Mouse (Mus musculus) brain, embryonic 14.5 days (tissue): ENCODE results near the gene Fbxl17. TPM values are rescaled to one million over a fixed set of nuclear protein-coding genes. Genes with fewer than 3 reads are reported as not detected.

Experiments used
- DNase-seq: peaks from one replicate; pipeline ENCODE4 v3.0.0-alpha.2; 2011; ENCODE audit warnings: low read depth
- CTCF ChIP-seq: fragments of 200-500 bp; IDR thresholded peaks from 2 replicates; pipeline ENCODE4 v1.5.1; 2012; ENCODE audit warnings: inconsistent platforms, mild to moderate bottlenecking, moderate library complexity, borderline replicate concordance; ENCODE audit not compliant: insufficient read depth, insufficient read length; ENCODE audit errors: extremely low read depth
- POLR2A ChIP-seq: fragments of 200-500 bp; IDR thresholded peaks from 2 replicates; pipeline ENCODE4 v1.6.1; 2012; ENCODE audit warnings: mild to moderate bottlenecking, inconsistent platforms, borderline replicate concordance; ENCODE audit not compliant: poor library complexity, insufficient read depth, insufficient read length, severe bottlenecking; ENCODE audit errors: extremely low read depth
- polyA plus RNA-seq: library from polyadenylated mRNA; depleted of rRNA; stranded (reverse); fragments of >200 nt; gene quantifications from 2 replicates; pipeline ENCODE4 v1.2.3, GENCODE M21; 2012

The Fbxl17 gene
- polyA plus RNA-seq, 1 experiment, result 30.9 TPM

DNA sequence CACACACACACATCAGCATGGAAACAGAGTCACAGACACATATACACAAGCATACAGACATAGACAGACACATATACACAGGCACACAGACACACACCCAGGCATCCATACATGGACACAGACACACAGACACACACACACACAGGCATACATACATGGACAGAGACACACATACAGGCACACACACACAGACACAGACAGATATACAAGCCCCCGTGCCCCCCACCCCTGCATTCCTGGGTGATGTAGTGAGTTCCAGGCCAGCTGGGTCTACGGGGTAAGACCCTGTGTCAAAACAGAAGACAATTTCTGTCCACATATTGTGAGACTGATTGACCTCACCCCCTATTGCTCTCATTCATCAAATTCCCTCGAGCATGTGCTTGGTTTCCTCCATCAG lies 332.6 kb downstream of the Fbxl17 start:
- DNase-seq, result no peak
- TF ChIP-seq CTCF (no peak), POLR2A (no peak)

DNA sequence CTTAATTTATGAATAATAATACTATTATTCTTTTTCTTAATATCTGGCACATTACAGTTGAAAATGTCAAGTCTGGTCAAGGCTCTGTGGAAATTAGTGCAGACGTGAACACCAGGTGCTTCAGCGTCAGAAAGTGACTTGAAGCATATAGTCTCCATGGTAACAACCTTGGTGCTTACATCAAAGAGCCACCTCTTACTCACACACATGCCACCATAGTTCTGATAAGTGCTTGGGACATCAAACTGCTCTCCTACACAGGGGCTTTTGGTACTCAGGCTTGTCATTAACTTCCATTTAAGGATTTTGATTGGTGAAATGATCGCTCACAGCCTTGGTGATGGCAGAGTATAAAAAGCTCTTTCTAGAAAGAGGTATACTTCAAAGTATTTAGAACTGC lies 333.1 kb downstream of the Fbxl17 start:
- peak; percentile 55 for DNase-seq
- TF ChIP-seq CTCF (no peak), POLR2A (no peak)

DNA sequence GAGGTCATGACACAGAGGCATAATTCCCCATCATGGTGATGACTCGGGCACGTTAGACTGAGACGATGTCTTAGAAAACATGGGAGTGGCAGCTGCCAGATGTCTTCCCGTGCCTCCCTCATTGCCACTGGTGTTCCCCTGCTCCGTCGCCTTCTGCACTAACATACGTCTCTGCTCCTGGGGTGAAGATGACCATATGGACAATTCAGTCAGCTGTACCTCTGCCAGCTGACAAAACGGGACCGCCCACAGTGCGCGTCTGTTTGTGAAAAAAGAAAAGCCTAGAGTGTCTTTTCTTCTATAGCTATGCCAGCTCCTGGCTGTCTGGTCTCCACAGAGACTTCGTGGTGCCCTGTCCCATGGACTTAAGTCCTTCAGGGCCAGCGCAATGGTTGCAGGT lies 334.0 kb downstream of the Fbxl17 start:
- no peak for TF ChIP-seq POLR2A
- no peak for TF ChIP-seq CTCF
- DNase-seq, result no peak

DNA sequence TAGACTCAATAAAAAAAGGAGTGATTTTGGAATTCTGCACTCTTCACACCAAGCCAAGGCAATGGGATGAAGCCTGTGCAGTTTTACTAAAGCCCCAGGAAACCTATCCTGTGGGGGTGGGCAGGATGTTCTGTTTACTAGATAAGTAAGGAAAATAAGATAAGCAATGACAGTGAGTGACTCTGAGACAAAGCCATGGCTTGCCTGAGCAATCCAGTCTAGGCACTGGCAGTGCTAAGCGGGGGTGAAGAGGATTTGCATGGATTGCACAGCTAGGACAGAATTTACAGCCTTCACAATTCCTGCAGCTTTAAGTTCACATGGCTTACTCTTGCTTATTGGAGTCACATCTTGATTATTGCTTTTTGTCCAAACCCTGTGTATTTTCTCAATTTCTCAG lies 335.5 kb downstream of the Fbxl17 start:
- TF ChIP-seq POLR2A, result no peak

DNA sequence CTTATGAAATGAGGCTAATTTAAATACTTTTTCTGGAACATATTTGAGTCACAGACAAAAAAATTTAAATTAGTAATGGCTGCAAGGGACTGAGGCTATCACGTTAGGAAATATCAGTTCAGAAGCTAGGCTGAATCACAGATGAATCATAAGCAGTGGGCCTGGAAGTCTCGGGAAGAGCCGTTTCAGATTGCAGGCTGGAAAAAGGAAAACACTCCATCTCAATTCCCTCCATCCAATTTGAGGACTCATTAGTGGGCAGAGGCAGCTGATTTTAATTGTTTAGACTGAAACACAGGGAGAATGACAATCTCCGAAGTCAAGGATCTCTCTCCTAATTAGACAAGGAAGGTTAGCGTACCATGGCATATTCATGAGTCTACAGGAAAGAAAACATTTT lies 337.9 kb downstream of the Fbxl17 start:
- peak; percentile 61 for DNase-seq
- no peak for TF ChIP-seq POLR2A
- TF ChIP-seq CTCF, result no peak

More for the DNA sequence above, 335.5 kb downstream of the Fbxl17 start:
- no peak for DNase-seq

DNA sequence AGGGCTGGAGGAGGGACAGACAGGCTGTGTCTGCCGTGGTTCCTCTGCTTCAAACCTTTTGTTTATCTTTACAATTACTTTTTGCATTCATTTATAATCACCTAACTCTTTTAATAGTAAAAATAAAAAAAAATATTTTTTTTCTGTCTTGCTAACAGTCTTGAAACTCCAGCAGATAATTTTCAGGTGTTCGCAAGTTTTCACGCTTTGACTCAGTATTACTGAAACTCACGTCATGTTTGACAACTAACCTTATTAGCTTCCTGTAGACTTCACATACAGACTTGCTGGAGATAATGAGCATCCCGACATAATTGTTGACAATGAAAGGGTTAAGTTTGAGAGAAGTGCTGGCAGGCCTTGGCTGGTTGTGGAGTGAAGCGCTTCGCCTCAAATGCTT lies 340.6 kb downstream of the Fbxl17 start:
- DNase-seq, result no peak
- TF ChIP-seq POLR2A, result no peak
- no peak for TF ChIP-seq CTCF

DNA sequence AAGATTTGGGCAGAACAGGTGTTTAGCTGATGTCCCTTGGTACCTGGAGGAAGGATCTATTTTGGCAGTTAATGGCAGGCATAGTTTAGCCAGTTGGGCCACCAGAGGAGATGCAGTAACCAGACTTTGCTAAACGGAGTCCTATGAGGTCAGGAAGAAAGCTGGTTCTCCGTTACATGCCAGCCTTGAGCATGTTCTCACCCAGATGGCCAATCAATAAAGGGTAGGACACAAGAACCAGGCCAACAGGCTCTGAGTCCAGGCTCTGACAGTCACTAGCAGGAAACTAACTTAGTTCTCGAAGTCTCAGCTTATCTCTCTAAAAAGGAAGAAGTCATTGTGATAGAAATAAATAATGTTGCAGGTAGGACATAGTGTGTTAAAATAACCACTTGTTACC lies 341.4 kb downstream of the Fbxl17 start:
- no peak for DNase-seq
- TF ChIP-seq CTCF (no peak), POLR2A (no peak)

DNA sequence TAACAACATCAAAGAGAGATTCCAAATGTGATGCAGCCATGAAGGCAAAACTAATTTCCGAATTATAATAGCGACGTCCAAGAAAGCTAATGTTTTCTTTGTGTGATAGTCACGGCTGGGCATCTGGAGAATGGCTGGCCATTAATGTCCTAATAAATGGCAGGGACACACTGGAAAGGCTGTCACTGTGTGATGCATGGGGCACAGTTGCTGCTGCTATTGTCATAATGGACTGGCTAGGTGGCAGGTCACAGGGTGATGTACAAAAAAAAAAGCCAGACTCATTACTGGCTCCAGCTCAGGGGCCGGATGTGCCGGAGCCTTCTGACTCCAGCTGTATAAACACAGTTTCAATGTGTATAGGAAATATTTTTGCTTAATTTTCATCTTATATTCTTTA lies 341.9 kb downstream of the Fbxl17 start:
- DNase-seq, result peak; percentile 56
- no peak for TF ChIP-seq CTCF
- no peak for TF ChIP-seq POLR2A

DNA sequence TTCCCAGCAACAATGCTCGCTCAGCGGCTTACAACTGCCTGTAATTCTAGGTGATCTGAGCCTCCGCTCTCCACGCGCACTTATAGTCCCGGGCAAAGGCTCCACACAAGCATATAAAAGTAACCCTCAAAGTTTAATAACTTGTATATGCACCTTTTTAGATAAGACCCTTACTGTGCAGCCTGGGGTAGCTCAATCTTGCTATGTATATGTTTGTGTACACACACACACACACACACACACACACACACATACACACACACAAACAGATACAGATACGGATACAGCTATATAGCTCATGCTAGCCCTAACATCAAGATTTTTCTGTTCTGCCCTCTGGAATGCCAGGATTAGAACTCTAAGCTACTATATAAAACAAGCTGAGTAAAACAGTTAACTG lies 342.8 kb downstream of the Fbxl17 start:
- no peak for DNase-seq
- TF ChIP-seq CTCF, result no peak
- no peak for TF ChIP-seq POLR2A

DNA sequence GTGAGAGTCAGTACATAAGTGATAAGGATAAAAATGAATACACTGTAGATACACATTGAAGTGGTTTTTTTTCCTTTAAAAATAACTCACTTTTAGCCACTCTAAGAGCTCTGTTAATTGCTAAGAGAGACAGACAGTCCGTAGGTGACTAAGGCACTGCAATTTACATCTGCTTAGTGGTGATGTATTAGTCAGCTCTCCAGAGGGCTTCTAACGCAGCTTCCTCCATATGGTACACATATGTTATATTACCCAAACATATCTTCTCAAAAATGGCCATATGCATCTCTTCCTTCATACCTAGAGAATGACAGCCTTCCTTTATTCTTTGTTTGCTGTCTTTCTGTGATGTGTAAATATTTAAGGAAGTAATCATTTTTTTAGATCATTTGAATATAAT lies 353.3 kb downstream of the Fbxl17 start:
- no peak for TF ChIP-seq CTCF
- no peak for TF ChIP-seq POLR2A
- DNase-seq, result peak; percentile 68

DNA sequence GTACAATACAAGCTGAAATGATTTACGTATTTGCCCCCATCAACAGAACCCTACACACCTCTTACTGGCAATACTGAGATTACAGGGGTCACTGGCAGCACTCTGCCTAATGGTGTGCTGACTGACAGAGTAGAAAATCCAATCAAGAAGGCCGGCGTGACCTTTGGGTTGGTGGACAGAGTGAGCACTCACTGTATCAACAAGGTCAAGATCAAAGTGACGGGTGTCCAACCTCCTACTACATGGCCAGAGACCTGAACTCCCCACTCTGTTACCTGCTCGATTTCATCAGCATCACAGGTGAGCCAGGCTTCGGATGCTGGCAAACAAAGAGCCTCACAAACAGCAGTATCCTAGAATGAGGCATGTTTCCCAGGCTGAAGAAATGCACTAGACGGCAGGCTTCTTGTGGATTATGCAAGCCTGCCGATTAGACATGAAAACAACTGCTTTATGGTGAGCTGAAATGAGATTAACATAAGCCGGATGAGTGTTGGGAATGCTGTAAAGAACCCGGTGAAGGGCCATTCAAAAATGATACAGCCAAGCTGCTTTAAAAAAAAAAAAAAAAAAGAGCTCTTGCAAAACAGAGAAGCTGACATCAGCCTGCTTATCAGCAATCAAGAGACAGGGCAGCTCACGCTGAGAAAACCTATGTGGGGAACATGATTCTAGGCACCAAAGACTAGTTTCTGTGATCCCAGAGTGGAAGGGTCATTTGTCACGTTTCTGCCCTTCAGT lies 353.9 kb downstream of the Fbxl17 start:
- DNase-seq, result peak; percentile 87
- no peak for TF ChIP-seq POLR2A
- no peak for TF ChIP-seq CTCF

DNA sequence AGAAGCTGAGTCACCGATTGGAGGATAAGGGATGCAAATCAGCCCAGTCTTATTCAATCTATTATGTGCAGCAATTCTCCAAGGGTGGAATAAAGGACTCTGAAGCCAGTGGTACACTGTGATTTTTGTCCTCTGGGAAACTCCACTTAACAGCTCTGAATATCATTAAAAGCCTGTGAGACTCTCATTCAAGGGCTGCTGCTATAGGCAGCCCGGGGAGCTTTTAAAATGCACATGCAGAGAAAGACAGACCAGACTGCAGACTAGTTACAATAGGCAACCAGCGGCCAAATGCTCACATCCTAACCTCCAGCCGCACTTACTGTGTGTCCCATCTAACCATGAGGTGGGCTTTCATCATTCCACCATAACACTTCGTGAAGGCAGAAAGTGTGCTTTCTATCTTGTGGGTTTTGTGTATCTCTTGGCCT lies 354.5 kb downstream of the Fbxl17 start:
- DNase-seq, result peak; percentile 94
- TF ChIP-seq CTCF, result no peak
- TF ChIP-seq POLR2A, result no peak
